Mouse (Mus musculus) hindbrain, postnatal 0 days (tissue): ENCODE measurements around the gene Ankrd6. TPM values are rescaled to one million over a fixed set of nuclear protein-coding genes. Genes with fewer than 3 reads are reported as not detected.

ENCODE experiments used
- ATAC-seq: fragments of 200-750 bp; cut with Nextera tagmentation; 2 replicates; pipeline ENCODE4 v1.8.0; 2017; ENCODE audit warnings: mild to moderate bottlenecking, moderate TSS enrichment, moderate library complexity
- DNase-seq: peaks from one replicate; pipeline ENCODE4 v3.0.0-alpha.2; 2015; ENCODE audit warnings: low spot score
- H3K27ac ChIP-seq: fragments of 300-500 bp; sonication (generic); 2 replicates; pipeline ENCODE4 v1.5.1; 2014; ENCODE audit warnings: mild to moderate bottlenecking
- H3K27me3 ChIP-seq: fragments of 300-500 bp; sonication (generic); 2 replicates; pipeline ENCODE4 v1.6.1; 2014; ENCODE audit warnings: low read length, mixed read lengths; ENCODE audit not compliant: insufficient read depth
- H3K36me3 ChIP-seq: fragments of 300-500 bp; sonication (generic); 2 replicates; pipeline ENCODE4 v1.6.1; 2014; ENCODE audit warnings: low read length, mixed read lengths; ENCODE audit not compliant: insufficient read depth
- H3K4me1 ChIP-seq: fragments of 300-500 bp; sonication (generic); 2 replicates; pipeline ENCODE4 v1.6.1; 2014; ENCODE audit warnings: antibody characterized with exemption, low read length, mixed read lengths; ENCODE audit not compliant: insufficient read depth
- H3K4me2 ChIP-seq: fragments of 300-500 bp; sonication (generic); 2 replicates; pipeline ENCODE4 v1.6.1; 2014; ENCODE audit warnings: low read depth, mild to moderate bottlenecking, low read length, moderate library complexity, mixed read lengths
- H3K4me3 ChIP-seq: fragments of 300-500 bp; sonication (generic); 2 replicates; pipeline ENCODE4 v1.5.1; 2014; ENCODE audit warnings: low read length
- H3K9ac ChIP-seq: fragments of 300-500 bp; sonication (generic); replicated peaks from 2 replicates; pipeline ENCODE4 v1.6.1; 2014; ENCODE audit warnings: mild to moderate bottlenecking, low read length, moderate library complexity, mixed read lengths
- H3K9me3 ChIP-seq: fragments of 300-500 bp; sonication (generic); 2 replicates; pipeline ENCODE4 v1.6.1; 2016; ENCODE audit warnings: low read length, mixed read lengths
- CTCF ChIP-seq: IDR thresholded peaks from 2 replicates; pipeline ENCODE4 v1.5.1; 2016; ENCODE audit warnings: antibody characterized with exemption, control low read depth, low read depth
- WGBS: fragments of 180-500 bp; shearing (Covaris S2); extraction: QIAGEN DNeasy Blood & Tissue Kit; methylation state at CpG from one replicate; pipeline ENCODE4 v1.1.7; 2014; 5-methylcytosine and 5-hydroxymethylcytosine counted together
- polyA plus RNA-seq: library from polyadenylated mRNA; unstranded; fragments of >200 nt; fragmentation: Nextera tagmentation; extraction: Ambion mirVana; gene quantifications from 2 replicates; pipeline ENCODE4 v1.2.1, GENCODE M21; 2015
- total RNA-seq: library from RNA; depleted of rRNA; stranded (reverse); fragments of >200 nt; gene quantifications from 2 replicates; pipeline ENCODE4 v1.2.3, GENCODE M21; 2014

The Ankrd6 gene
- total and polyA plus RNA-seq, 2 experiments from 2014 or later = 17.3 to 26.5 TPM

- no peaks in the 10 kb centered on the region for H3K4me1 ChIP-seq
- no peak for ATAC-seq
- peak overlapping the region; percentile 95; the same call in 1 of the 2 replicates for H3K4me2 ChIP-seq
- H3K4me3 ChIP-seq = no peak overlapping the region
- no peaks in the 10 kb centered on the region for H3K27me3 ChIP-seq
- no peak overlapping the region for H3K27ac ChIP-seq
- DNase-seq = peak; percentile 23
- H3K36me3 ChIP-seq = no peaks in the 10 kb centered on the region
- TF ChIP-seq CTCF = no peak
- H3K9me3 ChIP-seq = no peaks in the 10 kb centered on the region
- H3K9ac ChIP-seq = no peak overlapping the region
- WGBS = 17% methylated on average over 7 of the region's 7 CpGs
Observed at GRCm38 (mm10) chr4:32952681-32953080, 2.0 kb upstream of the Ankrd6 start.

- Histone ChIP-seq H3K9me3 (no peaks in the 10 kb centered on the region), H3K9ac (peak overlapping the region; percentile 58), H3K4me3 (peak overlapping the region; percentile 74), H3K4me2 (peak overlapping the region; percentile 95), H3K4me1 (no peaks in the 10 kb centered on the region), H3K36me3 (no peaks in the 10 kb centered on the region), H3K27me3 (no peaks in the 10 kb centered on the region), H3K27ac (no peak overlapping the region)
- 6% methylated on average over 34 of the region's 34 CpGs for WGBS
- TF ChIP-seq CTCF = no peak
- DNase-seq (peak; percentile 54), ATAC-seq (peak; percentile 69)
Observed at GRCm38 (mm10) chr4:32951035-32951940, 647 bp upstream of the Ankrd6 start.

GRCm38 (mm10) chr4:32948696-32949095 lies 1.9 kb downstream of the Ankrd6 start:
- WGBS = 46% methylated on average over 10 of the region's 10 CpGs
- 0 out of 2 replicates have a peak overlapping the region, but pooled peaks have one; percentile 22 for H3K4me2 ChIP-seq
- no peak overlapping the region for H3K9ac ChIP-seq
- no peaks in the 10 kb centered on the region for H3K36me3 ChIP-seq
- no peaks in the 10 kb centered on the region for H3K4me1 ChIP-seq
- H3K4me3 ChIP-seq = no peak overlapping the region
- H3K27me3 ChIP-seq = no peaks in the 10 kb centered on the region
- no peak for TF ChIP-seq CTCF
- ATAC-seq (no peak), DNase-seq (no peak)
- no peak overlapping the region for H3K27ac ChIP-seq
- H3K9me3 ChIP-seq = no peaks in the 10 kb centered on the region

GRCm38 (mm10) chr4:32947631-32948030 lies 3.0 kb downstream of the Ankrd6 start:
- Histone ChIP-seq H3K9ac (no peak overlapping the region), H3K27ac (no peak overlapping the region), H3K9me3 (no peaks in the 10 kb centered on the region), H3K4me3 (no peak overlapping the region), H3K4me2 (no peak overlapping the region), H3K27me3 (no peaks in the 10 kb centered on the region), H3K4me1 (no peaks in the 10 kb centered on the region), H3K36me3 (no peaks in the 10 kb centered on the region)
- no peak for TF ChIP-seq CTCF
- no peak for ATAC-seq
- DNase-seq = peak; percentile 18
- 11% methylated on average over 4 of the region's 4 CpGs for WGBS

GRCm38 (mm10) chr4:32940984-32941383 lies 9.7 kb downstream of the Ankrd6 start:
- H3K9me3 ChIP-seq = no peaks in the 10 kb centered on the region
- no peaks in the 10 kb centered on the region for H3K27me3 ChIP-seq
- H3K4me3 ChIP-seq = no peak overlapping the region
- no peak for DNase-seq
- no peaks in the 10 kb centered on the region for H3K36me3 ChIP-seq
- no peak overlapping the region for H3K27ac ChIP-seq
- no peak overlapping the region for H3K4me2 ChIP-seq
- no peaks in the 10 kb centered on the region for H3K4me1 ChIP-seq
- WGBS = 51% methylated on average over 4 of the region's 4 CpGs
- no peak for ATAC-seq
- no peak overlapping the region for H3K9ac ChIP-seq
- TF ChIP-seq CTCF = no peak

GRCm38 (mm10) chr4:32939964-32940363 lies 10.7 kb downstream of the Ankrd6 start:
- Histone ChIP-seq H3K9me3 (no peaks in the 10 kb centered on the region), H3K27me3 (no peaks in the 10 kb centered on the region), H3K4me2 (no peak overlapping the region), H3K27ac (no peak overlapping the region), H3K4me3 (no peak overlapping the region), H3K4me1 (no peaks in the 10 kb centered on the region), H3K9ac (no peak overlapping the region), H3K36me3 (no peaks in the 10 kb centered on the region)
- no peak for TF ChIP-seq CTCF
- 46% methylated on average over 5 of the region's 5 CpGs for WGBS
- DNase-seq (no peak), ATAC-seq (no peak)

GRCm38 (mm10) chr4:32939521-32939920 lies 11.1 kb downstream of the Ankrd6 start:
- no peak for DNase-seq
- 37% methylated on average over 4 of the region's 4 CpGs for WGBS

More at GRCm38 (mm10) chr4:32939521-32939920, 11.1 kb downstream of the Ankrd6 start:
- Histone ChIP-seq H3K4me3 (no peak overlapping the region), H3K9ac (no peak overlapping the region), H3K4me1 (no peaks in the 10 kb centered on the region), H3K4me2 (no peak overlapping the region), H3K27me3 (no peaks in the 10 kb centered on the region), H3K9me3 (no peaks in the 10 kb centered on the region), H3K27ac (no peak overlapping the region), H3K36me3 (no peaks in the 10 kb centered on the region)
- TF ChIP-seq CTCF = no peak
- ATAC-seq = peak; percentile 59; the same call in 1 of the 2 replicates
